Mouse (Mus musculus): ENCODE measurements around the gene 3830406C13Rik. TPM values are rescaled to one million over a fixed set of nuclear protein-coding genes. Genes with fewer than 3 reads are reported as not detected.

Gene 3830406C13Rik
- polyA plus RNA-seq, 1 experiment from 2014 or later = 41.9 TPM

Other genes with a start within 250 kb of the 3830406C13Rik start
- gene Gm49355, start 197 bp upstream of the 3830406C13Rik start, polyA plus RNA-seq (2015; fragmentation: Nextera tagmentation; extraction: Ambion mirVana) = 0.18 and 0.22 TPM in 2 replicates
- 56.3 and 65.2 TPM in 2 replicates for gene Fezf2, start 64.0 kb downstream of the 3830406C13Rik start, polyA plus RNA-seq (2015; fragmentation: Nextera tagmentation; extraction: Ambion mirVana)